Mouse (Mus musculus): ENCODE data around the gene Foxs1. TPM values are rescaled to one million over a fixed set of nuclear protein-coding genes. Genes with fewer than 3 reads are reported as not detected.

Foxs1 gene
- polyA plus RNA-seq (2014; fragmentation: Illumina TruSeq; extraction: RNeasy Lipid Tissue Mini Kit (QIAGEN cat#74804); ENCODE audit: low read depth, low replicate concordance), result not detected

GRCm38 (mm10) chr2:152933048-152933447, at the start of gene Foxs1:
Gene Foxs1, minus strand, starts transcription at chr2:152933208.

GRCm38 (mm10) chr2:152962091-152962793, 29.2 kb upstream of the Foxs1 start, which contains the start of gene Ttll9:
Gene Ttll9, plus strand, starts transcription at chr2:152962485.

GRCm38 (mm10) chr2:152951065-152951849, 18.2 kb upstream of the Foxs1 start, which contains the start of gene Dusp15:
Gene Dusp15, minus strand, starts transcription at chr2:152951698.

DNA sequence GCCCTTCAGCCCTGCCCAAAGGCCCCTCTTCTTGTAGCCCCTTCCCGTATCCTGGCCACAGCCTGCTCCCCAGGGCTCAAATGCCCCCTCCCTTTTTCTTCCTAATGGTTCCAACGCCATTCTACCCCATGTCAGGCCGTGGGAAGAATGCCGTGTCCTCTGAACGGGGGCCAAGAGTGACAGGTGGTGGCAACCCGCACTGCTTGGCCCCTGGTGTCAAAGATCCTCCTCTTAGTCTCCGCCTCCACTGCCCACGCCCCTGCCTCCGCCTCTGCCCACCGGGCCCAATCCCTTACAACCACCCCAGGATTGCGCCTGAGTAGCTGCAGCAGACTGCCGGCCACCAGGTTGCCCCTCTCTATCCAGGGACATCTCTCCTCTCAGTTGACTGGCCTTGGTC, 22.0 kb downstream of the Foxs1 start, which contains the start of gene Mylk2:
Gene Mylk2 (plus strand): TSS at position 322 of the 400 bp plus-strand sequence.

Other genes starting within 250 kb of the Foxs1 start
- 38.9 TPM for gene Mcts2, start 246.2 kb downstream of the Foxs1 start, polyA plus RNA-seq (2014; fragmentation: Illumina TruSeq; extraction: RNeasy Lipid Tissue Mini Kit (QIAGEN cat#74804); ENCODE audit: low read depth, low replicate concordance)
- 52.4 TPM for gene Id1, start 197.0 kb downstream of the Foxs1 start, polyA plus RNA-seq (2014; fragmentation: Illumina TruSeq; extraction: RNeasy Lipid Tissue Mini Kit (QIAGEN cat#74804); ENCODE audit: low read depth, low replicate concordance)
- not detected for gene Cox4i2, start 179.0 kb downstream of the Foxs1 start, polyA plus RNA-seq (2014; fragmentation: Illumina TruSeq; extraction: RNeasy Lipid Tissue Mini Kit (QIAGEN cat#74804); ENCODE audit: low read depth, low replicate concordance)
- 22.3 TPM for gene Bcl2l1, start 101.5 kb downstream of the Foxs1 start, polyA plus RNA-seq (2014; fragmentation: Illumina TruSeq; extraction: RNeasy Lipid Tissue Mini Kit (QIAGEN cat#74804); ENCODE audit: low read depth, low replicate concordance)
- gene Tpx2, start 85.2 kb downstream of the Foxs1 start, polyA plus RNA-seq (2014; fragmentation: Illumina TruSeq; extraction: RNeasy Lipid Tissue Mini Kit (QIAGEN cat#74804); ENCODE audit: low read depth, low replicate concordance), result 9.4 TPM
- 0.35 TPM for gene Mylk2, start 21.9 kb downstream of the Foxs1 start, polyA plus RNA-seq (2014; fragmentation: Illumina TruSeq; extraction: RNeasy Lipid Tissue Mini Kit (QIAGEN cat#74804); ENCODE audit: low read depth, low replicate concordance)
- gene Dusp15, start 18.5 kb upstream of the Foxs1 start, polyA plus RNA-seq (2014; fragmentation: Illumina TruSeq; extraction: RNeasy Lipid Tissue Mini Kit (QIAGEN cat#74804); ENCODE audit: low read depth, low replicate concordance), result not detected
- not detected for gene Ttll9, start 29.3 kb upstream of the Foxs1 start, polyA plus RNA-seq (2014; fragmentation: Illumina TruSeq; extraction: RNeasy Lipid Tissue Mini Kit (QIAGEN cat#74804); ENCODE audit: low read depth, low replicate concordance)
- gene Pdrg1, start 82.2 kb upstream of the Foxs1 start, polyA plus RNA-seq (2014; fragmentation: Illumina TruSeq; extraction: RNeasy Lipid Tissue Mini Kit (QIAGEN cat#74804); ENCODE audit: low read depth, low replicate concordance), result 141 TPM
- gene Xkr7, start 98.6 kb upstream of the Foxs1 start, polyA plus RNA-seq (2014; fragmentation: Illumina TruSeq; extraction: RNeasy Lipid Tissue Mini Kit (QIAGEN cat#74804); ENCODE audit: low read depth, low replicate concordance), result not detected
- gene Ccm2l, start 132.7 kb upstream of the Foxs1 start, polyA plus RNA-seq (2014; fragmentation: Illumina TruSeq; extraction: RNeasy Lipid Tissue Mini Kit (QIAGEN cat#74804); ENCODE audit: low read depth, low replicate concordance), result 1.9 TPM
- 0.52 TPM for gene Hck, start 175.3 kb upstream of the Foxs1 start, polyA plus RNA-seq (2014; fragmentation: Illumina TruSeq; extraction: RNeasy Lipid Tissue Mini Kit (QIAGEN cat#74804); ENCODE audit: low read depth, low replicate concordance)
- 30.9 TPM for gene Tm9sf4, start 228.1 kb upstream of the Foxs1 start, polyA plus RNA-seq (2014; fragmentation: Illumina TruSeq; extraction: RNeasy Lipid Tissue Mini Kit (QIAGEN cat#74804); ENCODE audit: low read depth, low replicate concordance)

Data from adrenal gland, adult 10 weeks (tissue).